Mouse (Mus musculus) embryonic fibroblast, embryonic 13.5 days (primary cell): ENCODE results near the gene Nkx2-3.

Source experiments
- CTCF ChIP-seq: IDR thresholded peaks from 2 replicates; pipeline ENCODE4 v1.5.1; 2011; ENCODE audit warnings: mild to moderate bottlenecking, control low read depth, low read length, moderate library complexity, borderline replicate concordance; ENCODE audit not compliant: insufficient read depth
- POLR2A ChIP-seq: IDR thresholded peaks from 2 replicates; pipeline ENCODE4 v1.6.1; 2011; ENCODE audit warnings: low read depth, mild to moderate bottlenecking, control low read depth, low read length, moderate library complexity

DNA sequence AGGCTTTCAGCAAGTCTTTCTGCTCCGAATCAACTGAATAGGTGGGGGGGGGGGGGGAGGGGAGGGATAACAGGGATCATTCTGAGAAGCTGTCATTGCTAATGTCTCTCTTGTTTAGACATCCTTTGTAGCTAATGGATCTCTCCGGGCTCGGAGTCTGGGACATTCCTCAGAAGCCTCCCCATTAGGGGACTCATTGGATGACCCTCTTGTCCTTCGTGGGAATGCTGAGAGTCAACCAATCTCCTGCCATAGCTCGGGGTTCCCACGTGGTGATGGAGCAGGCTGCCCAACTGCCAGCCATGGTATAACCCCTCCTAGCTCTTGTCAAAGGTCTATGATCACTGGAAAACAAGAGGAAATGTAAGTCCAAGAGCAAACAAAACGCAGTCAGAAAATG lies 34.7 kb downstream of the Nkx2-3 start:
- TF ChIP-seq POLR2A (no peak), CTCF (no peak)
